Mouse (Mus musculus): ENCODE measurements around the gene Spice1. TPM values are rescaled to one million over a fixed set of nuclear protein-coding genes. Genes with fewer than 3 reads are reported as not detected.

Gene Spice1
- 16.0 and 17.5 TPM in 2 replicates for polyA plus RNA-seq (2015; fragmentation: Nextera tagmentation; extraction: Ambion mirVana)

GRCm38 (mm10) chr16:44347071-44347901 is at the start of gene Spice1:
Spice1 (plus strand) TSS chr16:44347121.
- Histone ChIP-seq H3K27me3 (replicated peaks; ENCODE audit: control insufficient read depth, insufficient read depth, low read length) (no peaks in the 10 kb centered on the region), H3K4me2 (ENCODE audit: low read depth, low read length) (peak within 1 kb of the TSS; percentile 83), H3K4me3 (ENCODE audit: low read length) (peak within 1 kb of the TSS; percentile 84), H3K27ac (ENCODE audit: low read length) (peak within 1 kb of the TSS; percentile 93), H3K36me3 (ENCODE audit: control insufficient read depth, insufficient read depth, low read length) (no peaks in the 10 kb centered on the region), H3K4me1 (ENCODE audit: control insufficient read depth, insufficient read depth, low read length) (peaks cover 17% of the 10 kb centered on the region), H3K9ac (ENCODE audit: low read depth, low read length) (peak within 1 kb of the TSS; percentile 84), H3K9me3 (ENCODE audit: control insufficient read depth, low read length) (no peaks in the 10 kb centered on the region)
- under 1% methylated on average over 67 of the region's 67 CpGs for WGBS
- peak; percentile 100 for ATAC-seq

GRCm38 (mm10) chr16:44299438-44300093 is 47.4 kb upstream of the Spice1 start:
- no peaks in the 10 kb centered on the region for H3K9me3 ChIP-seq (ENCODE audit: control insufficient read depth, low read length)
- no peak overlapping the region for H3K27ac ChIP-seq (ENCODE audit: low read length)
- no peaks in the 10 kb centered on the region for H3K36me3 ChIP-seq (ENCODE audit: control insufficient read depth, insufficient read depth, low read length)
- 81% methylated on average over 20 of the region's 20 CpGs for WGBS
- H3K4me3 ChIP-seq (ENCODE audit: low read length) = no peak overlapping the region
- H3K27me3 ChIP-seq (replicated peaks; ENCODE audit: control insufficient read depth, insufficient read depth, low read length) = no peaks in the 10 kb centered on the region
- H3K4me2 ChIP-seq (ENCODE audit: low read depth, low read length) = no peak overlapping the region
- H3K9ac ChIP-seq (ENCODE audit: low read depth, low read length) = no peak overlapping the region
- ATAC-seq = no peak
- no peaks in the 10 kb centered on the region; the same call in 1 of the 2 replicates for H3K4me1 ChIP-seq (ENCODE audit: control insufficient read depth, insufficient read depth, low read length)

- Histone ChIP-seq H3K27me3 (replicated peaks; ENCODE audit: control insufficient read depth, insufficient read depth, low read length) (no peaks in the 10 kb centered on the region), H3K4me1 (ENCODE audit: control insufficient read depth, insufficient read depth, low read length) (no peaks in the 10 kb centered on the region; the same call in 1 of the 2 replicates), H3K27ac (ENCODE audit: low read length) (no peak overlapping the region), H3K4me2 (ENCODE audit: low read depth, low read length) (peak overlapping the region; percentile 19; the same call in 1 of the 2 replicates), H3K36me3 (ENCODE audit: control insufficient read depth, insufficient read depth, low read length) (no peaks in the 10 kb centered on the region), H3K4me3 (ENCODE audit: low read length) (no peak overlapping the region), H3K9me3 (ENCODE audit: control insufficient read depth, low read length) (no peaks in the 10 kb centered on the region), H3K9ac (ENCODE audit: low read depth, low read length) (no peak overlapping the region)
- 36% methylated on average over 10 of the region's 10 CpGs for WGBS
- ATAC-seq = peak; percentile 58
Measured at GRCm38 (mm10) chr16:44302126-44302892, 44.6 kb upstream of the Spice1 start.

GRCm38 (mm10) chr16:44303822-44304221 is 43.1 kb upstream of the Spice1 start:
- H3K27ac ChIP-seq (ENCODE audit: low read length) = no peak overlapping the region
- no peaks in the 10 kb centered on the region for H3K36me3 ChIP-seq (ENCODE audit: control insufficient read depth, insufficient read depth, low read length)
- no peaks in the 10 kb centered on the region for H3K27me3 ChIP-seq (replicated peaks; ENCODE audit: control insufficient read depth, insufficient read depth, low read length)
- no peak overlapping the region for H3K9ac ChIP-seq (ENCODE audit: low read depth, low read length)
- no peaks in the 10 kb centered on the region for H3K9me3 ChIP-seq (ENCODE audit: control insufficient read depth, low read length)
- H3K4me3 ChIP-seq (ENCODE audit: low read length) = no peak overlapping the region
- no peaks in the 10 kb centered on the region; the same call in 1 of the 2 replicates for H3K4me1 ChIP-seq (ENCODE audit: control insufficient read depth, insufficient read depth, low read length)
- H3K4me2 ChIP-seq (ENCODE audit: low read depth, low read length) = no peak overlapping the region
- WGBS = 68% methylated on average over 2 of the region's 2 CpGs
- no peak for ATAC-seq

- H3K4me3 ChIP-seq (ENCODE audit: low read length) = no peak overlapping the region
- no peaks in the 10 kb centered on the region; the same call in 1 of the 2 replicates for H3K4me1 ChIP-seq (ENCODE audit: control insufficient read depth, insufficient read depth, low read length)
- no peaks in the 10 kb centered on the region for H3K27me3 ChIP-seq (replicated peaks; ENCODE audit: control insufficient read depth, insufficient read depth, low read length)
- H3K4me2 ChIP-seq (ENCODE audit: low read depth, low read length) = no peak overlapping the region
- no peak overlapping the region for H3K9ac ChIP-seq (ENCODE audit: low read depth, low read length)
- no peak for ATAC-seq
- no peak overlapping the region for H3K27ac ChIP-seq (ENCODE audit: low read length)
- no peaks in the 10 kb centered on the region for H3K36me3 ChIP-seq (ENCODE audit: control insufficient read depth, insufficient read depth, low read length)
- no peaks in the 10 kb centered on the region for H3K9me3 ChIP-seq (ENCODE audit: control insufficient read depth, low read length)
- WGBS = 60% methylated on average over 3 of the region's 3 CpGs
Measured at GRCm38 (mm10) chr16:44305606-44306005, 41.3 kb upstream of the Spice1 start.

GRCm38 (mm10) chr16:44313422-44313821 is 33.5 kb upstream of the Spice1 start:
- Histone ChIP-seq H3K9me3 (ENCODE audit: control insufficient read depth, low read length) (no peaks in the 10 kb centered on the region), H3K9ac (ENCODE audit: low read depth, low read length) (no peak overlapping the region), H3K36me3 (ENCODE audit: control insufficient read depth, insufficient read depth, low read length) (no peaks in the 10 kb centered on the region), H3K27ac (ENCODE audit: low read length) (no peak overlapping the region), H3K4me2 (ENCODE audit: low read depth, low read length) (no peak overlapping the region), H3K4me1 (ENCODE audit: control insufficient read depth, insufficient read depth, low read length) (no peaks in the 10 kb centered on the region), H3K27me3 (replicated peaks; ENCODE audit: control insufficient read depth, insufficient read depth, low read length) (no peaks in the 10 kb centered on the region), H3K4me3 (ENCODE audit: low read length) (no peak overlapping the region)
- peak; percentile 63 for ATAC-seq
- 49% methylated on average over 4 of the region's 4 CpGs for WGBS

GRCm38 (mm10) chr16:44316350-44316749 is 30.6 kb upstream of the Spice1 start:
- Histone ChIP-seq H3K36me3 (ENCODE audit: control insufficient read depth, insufficient read depth, low read length) (no peaks in the 10 kb centered on the region), H3K4me2 (ENCODE audit: low read depth, low read length) (no peak overlapping the region), H3K4me3 (ENCODE audit: low read length) (no peak overlapping the region), H3K9me3 (ENCODE audit: control insufficient read depth, low read length) (no peaks in the 10 kb centered on the region), H3K27ac (ENCODE audit: low read length) (no peak overlapping the region), H3K4me1 (ENCODE audit: control insufficient read depth, insufficient read depth, low read length) (no peaks in the 10 kb centered on the region), H3K27me3 (replicated peaks; ENCODE audit: control insufficient read depth, insufficient read depth, low read length) (no peaks in the 10 kb centered on the region), H3K9ac (ENCODE audit: low read depth, low read length) (no peak overlapping the region)
- ATAC-seq = no peak
- 72% methylated on average over 4 of the region's 4 CpGs for WGBS

GRCm38 (mm10) chr16:44320232-44320631 is 26.7 kb upstream of the Spice1 start:
- Histone ChIP-seq H3K4me2 (ENCODE audit: low read depth, low read length) (no peak overlapping the region), H3K4me1 (ENCODE audit: control insufficient read depth, insufficient read depth, low read length) (no peaks in the 10 kb centered on the region), H3K27me3 (replicated peaks; ENCODE audit: control insufficient read depth, insufficient read depth, low read length) (no peaks in the 10 kb centered on the region), H3K9ac (ENCODE audit: low read depth, low read length) (no peak overlapping the region), H3K4me3 (ENCODE audit: low read length) (no peak overlapping the region), H3K36me3 (ENCODE audit: control insufficient read depth, insufficient read depth, low read length) (no peaks in the 10 kb centered on the region), H3K27ac (ENCODE audit: low read length) (no peak overlapping the region), H3K9me3 (ENCODE audit: control insufficient read depth, low read length) (no peaks in the 10 kb centered on the region)
- WGBS = 74% methylated on average over 3 of the region's 3 CpGs
- ATAC-seq = no peak

GRCm38 (mm10) chr16:44328644-44329043 is 18.3 kb upstream of the Spice1 start:
- no peak for ATAC-seq

More at GRCm38 (mm10) chr16:44328644-44329043, 18.3 kb upstream of the Spice1 start:
- 61% methylated on average over 4 of the region's 4 CpGs for WGBS
- H3K9me3 ChIP-seq (ENCODE audit: control insufficient read depth, low read length) = 0 out of 2 replicates have a peak, but pooled peaks cover 6% of the 10 kb centered on the region
- H3K4me1 ChIP-seq (ENCODE audit: control insufficient read depth, insufficient read depth, low read length) = 0 out of 2 replicates have a peak, but pooled peaks cover 4% of the 10 kb centered on the region
- H3K9ac ChIP-seq (ENCODE audit: low read depth, low read length) = no peak overlapping the region
- no peak overlapping the region for H3K4me3 ChIP-seq (ENCODE audit: low read length)
- H3K27ac ChIP-seq (ENCODE audit: low read length) = no peak overlapping the region
- H3K36me3 ChIP-seq (ENCODE audit: control insufficient read depth, insufficient read depth, low read length) = no peaks in the 10 kb centered on the region
- no peak overlapping the region for H3K4me2 ChIP-seq (ENCODE audit: low read depth, low read length)
- peaks cover 6% of the 10 kb centered on the region; the same call in 1 of the 2 replicates for H3K27me3 ChIP-seq (replicated peaks; ENCODE audit: control insufficient read depth, insufficient read depth, low read length)

Measured in intestine, embryonic 16.5 days (tissue).